Mouse (Mus musculus) megakaryocyte, adult 5-6 weeks (primary cell): ENCODE measurements at regions not wholly inside any gene's neighbourhood (a gene's known extent, or its start where the extent isn't known, plus 50 kb on each side); places are given as distances from the start of the nearest gene placed in this dataset.

Source experiments
- ATAC-seq: 2 replicates; pipeline ENCODE4 v1.8.0; 2016; ENCODE audit warnings: mild to moderate bottlenecking, inconsistent platforms; ENCODE audit not compliant: poor library complexity, severe bottlenecking

DNA sequence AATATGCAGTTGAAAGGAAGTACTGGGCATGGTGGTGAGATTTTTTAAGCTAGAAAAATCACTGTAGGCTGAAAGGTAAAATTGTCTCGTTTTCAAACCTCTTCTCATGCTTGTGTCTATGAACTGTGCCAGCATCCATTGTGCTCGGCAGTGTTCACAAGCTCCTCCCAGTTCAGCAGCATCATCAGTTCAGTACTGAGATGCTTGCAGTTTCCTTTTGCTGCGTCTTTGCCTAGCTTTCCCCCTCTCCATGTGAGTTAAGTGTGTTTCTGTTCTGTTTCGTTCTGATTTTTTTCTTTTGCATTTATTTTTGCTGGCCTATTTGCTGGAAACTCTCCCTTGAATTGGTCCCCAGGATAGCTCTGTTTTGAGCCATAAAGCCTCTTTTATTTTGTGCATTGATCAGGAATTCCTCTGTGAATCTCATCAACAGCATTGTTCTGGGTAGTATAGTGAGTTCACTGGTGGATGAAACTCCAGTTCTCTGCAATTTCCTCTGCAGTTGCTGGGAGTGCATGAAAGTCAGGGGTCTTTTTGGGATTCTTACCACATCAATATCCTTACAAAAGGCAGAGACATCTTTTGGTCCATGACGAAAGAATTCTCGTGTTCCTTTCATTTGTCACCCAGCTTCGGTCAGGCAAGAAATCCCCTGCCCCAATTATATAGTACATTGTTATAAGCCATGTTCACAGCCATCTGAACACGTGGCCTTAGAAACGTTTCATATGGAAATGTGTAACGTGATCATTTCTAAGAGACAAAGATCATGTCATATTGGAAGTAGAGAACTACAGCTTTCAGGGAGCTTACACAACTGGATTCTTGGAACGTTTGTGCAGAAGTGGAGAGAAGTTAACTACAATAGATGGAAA lies 326.2 kb upstream of the Frg1 start:
- ATAC-seq: no peak

DNA sequence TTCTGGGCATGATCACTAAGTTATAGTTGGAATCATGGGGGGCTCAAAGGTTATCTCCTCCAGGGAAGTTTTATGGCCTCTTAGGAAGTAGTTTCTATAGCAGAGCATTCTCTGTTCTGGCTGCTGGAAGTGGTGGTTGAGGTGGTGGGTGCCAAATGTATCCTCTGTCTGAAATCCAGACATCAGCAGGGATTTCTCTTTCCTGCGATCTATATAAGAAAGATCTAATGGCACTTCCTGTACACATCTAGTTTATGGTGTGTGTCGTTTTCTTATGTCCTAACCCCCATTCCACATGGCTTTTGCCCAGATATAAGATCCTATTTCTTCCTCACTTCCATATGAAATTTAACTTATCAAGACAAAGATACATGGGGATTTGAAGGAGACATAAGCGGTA lies 300.1 kb upstream of the Frg1 start:
- ATAC-seq: no peak

DNA sequence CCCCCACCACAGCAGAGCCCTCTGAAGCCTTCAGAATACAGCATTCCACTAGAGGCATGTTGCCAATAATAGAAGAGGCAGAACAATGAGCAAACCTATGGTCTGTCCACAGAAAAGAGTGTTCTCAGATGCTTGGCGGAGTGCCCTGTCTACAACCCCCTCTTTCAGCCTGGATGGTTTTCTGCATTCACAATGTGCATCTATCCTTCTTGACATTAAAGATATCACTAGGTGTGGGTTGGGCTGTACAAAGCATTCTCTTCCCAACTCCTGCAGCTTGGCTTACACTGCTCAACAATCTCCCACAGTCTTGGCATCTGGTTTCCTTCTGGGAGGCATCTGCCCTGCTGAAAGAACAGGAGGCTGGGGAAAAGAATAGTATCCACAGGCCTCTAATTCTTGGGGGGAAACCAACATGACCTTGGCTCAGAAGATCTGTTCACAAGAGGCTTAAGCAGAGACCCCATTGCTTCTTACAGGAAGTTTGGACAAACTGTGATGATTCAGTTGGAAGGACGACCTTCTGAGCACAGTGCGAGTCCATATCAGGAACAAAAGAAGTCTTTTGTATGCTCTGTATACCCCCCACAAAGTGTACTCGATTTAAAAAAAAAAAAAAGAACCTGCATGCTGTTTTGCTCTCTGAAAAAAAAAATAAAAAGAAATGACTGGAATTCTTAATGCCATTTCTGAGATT lies 296.9 kb upstream of the Frg1 start:
- ATAC-seq: no peak

DNA sequence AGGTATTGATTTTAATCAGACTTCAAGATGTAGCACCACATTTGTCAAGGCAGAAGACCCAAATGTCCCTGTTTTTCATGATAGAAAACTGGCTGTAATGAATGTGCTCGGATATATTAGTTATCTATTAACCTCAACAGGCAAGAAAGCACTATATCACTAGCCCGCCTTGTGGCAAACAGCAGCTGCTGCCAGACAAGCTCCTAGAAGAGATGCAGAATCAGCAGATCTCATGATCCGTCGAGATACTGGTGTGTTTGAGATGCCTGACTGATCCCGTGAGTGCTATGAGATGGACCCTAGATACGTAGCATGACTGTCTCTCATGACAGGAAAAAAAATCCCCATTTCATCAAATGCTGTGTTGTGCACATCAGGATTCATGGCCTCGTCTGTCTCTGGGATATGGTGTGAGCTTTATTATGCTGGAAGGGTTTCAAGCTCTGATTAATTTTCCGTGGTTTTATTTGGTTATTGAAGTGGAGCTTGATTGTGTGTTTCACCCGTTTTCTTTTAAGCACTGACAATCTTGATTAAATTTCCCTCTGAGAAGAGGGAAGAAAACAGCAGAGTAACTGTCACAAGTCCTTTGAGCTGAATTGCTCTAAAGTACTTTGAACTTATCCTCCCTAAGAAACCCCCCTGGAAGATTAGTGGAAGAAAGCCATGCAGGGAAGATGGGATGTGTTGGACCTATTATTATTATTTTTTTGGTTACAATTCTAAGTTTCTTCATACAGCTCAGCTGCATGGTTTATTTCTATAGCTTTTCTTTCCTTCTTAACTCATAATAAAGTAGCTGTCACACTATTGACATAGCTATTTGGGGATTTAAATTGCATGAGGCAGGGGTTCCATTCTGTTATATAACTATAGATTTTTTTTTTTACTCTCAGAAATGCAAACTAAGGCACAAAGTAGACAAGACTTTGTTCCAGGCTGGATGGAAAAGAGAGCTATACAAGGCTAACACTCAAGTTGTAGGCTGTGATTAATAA lies 287.4 kb upstream of the Frg1 start:
- ATAC-seq: no peak
